In genomic region chr5:128407546-128407945, GRCm38 (mm10) we compare ENCODE assay signal across 15 mouse cellular contexts. TPM values are rescaled to one million over a fixed set of nuclear protein-coding genes. Genes with fewer than 3 reads are reported as not detected.
"Had no signal": no experiment of that assay in that cellular context is flagged by ENCODE, and none has a peak within 500 bp of the region (broad histone marks: within the 10 kb centered on the region; RNA-seq: fewer than 3 reads in every experiment).

No protein-coding gene starts in this region.

- H3K4me1 ChIP-seq: liver, embryonic 13.5 days; midbrain, embryonic 13.5 days had no signal

- H3K9ac ChIP-seq: liver, embryonic 13.5 days; lung, embryonic 14.5 days; midbrain, embryonic 13.5 days had no signal

- H3K27me3 ChIP-seq: liver, embryonic 13.5 days; midbrain, embryonic 13.5 days had no signal

- H3K4me3 ChIP-seq: liver, embryonic 13.5 days; midbrain, embryonic 13.5 days had no signal

- H3K27ac ChIP-seq: liver, embryonic 13.5 days; macrophage; midbrain, embryonic 13.5 days; stomach, postnatal 0 days had no signal

- DNase-seq: kidney, adult 9 months; kidney, postnatal 14 days; kidney, postnatal 4 days; liver, embryonic 13.5 days; lung, embryonic 14.5 days; thymus, adult 2 months; thymus, postnatal 14 days had no signal

- ATAC-seq: lung, postnatal 0 days; midbrain, embryonic 13.5 days; midbrain, embryonic 16.5 days had no signal

- H3K4me2 ChIP-seq: liver, embryonic 13.5 days; lung, embryonic 14.5 days; midbrain, embryonic 13.5 days had no signal

- H3K36me3 ChIP-seq: liver, embryonic 13.5 days; midbrain, embryonic 13.5 days had no signal

RNA-seq across cellular contexts. Expression of gene Tmem132d, which starts 25.3 kb away (rescaled TPM):
- total RNA-seq: liver, adult 2 months had no signal
- polyA plus RNA-seq: liver, adult 2 months; liver, embryonic 16.5 days; macrophage; spleen, adult 2 months had no signal
